Mouse (Mus musculus) MEL (cell line): Measurements from ENCODE around the gene Ddx56. TPM values are rescaled to one million over a fixed set of nuclear protein-coding genes. Genes with fewer than 3 reads are reported as not detected.
A peak's percentile ranks its signal among the peaks of the same experiment; 100 is the strongest.
"Not testable (repeated sequence)": the region's sequence is repeated elsewhere in the genome, so short reads cannot be mapped to it uniquely, and the experiment has no call there.

Source experiments
- DNase-seq: peaks from one replicate; pipeline ENCODE4 v3.0.0; 2011; ENCODE audit warnings: low read depth, low spot score
- H3K27ac ChIP-seq: 2 replicates; pipeline ENCODE4 v1.5.1; 2012; ENCODE audit warnings: low read depth, mild to moderate bottlenecking, control low read depth, low read length, moderate library complexity; ENCODE audit not compliant: control insufficient read depth
- H3K27me3 ChIP-seq, 2 experiments: fragments of 150-350 bp in 1 of 2; sonication (generic) in 1 of 2; 2 replicates each; pipeline ENCODE4 v1.6.1; 2012; ENCODE audit warnings: low read length in 2 of 2, mild to moderate bottlenecking in 2 of 2, improper control_type of control experiment in 1 of 2, moderate library complexity in 1 of 2; ENCODE audit not compliant: insufficient read depth in 2 of 2, control insufficient read depth in 1 of 2
- H3K36me3 ChIP-seq, 2 experiments: 2 replicates each; pipeline ENCODE4 v1.6.1; 2012 to 2014; ENCODE audit warnings: low read length in 2 of 2, improper control_type of control experiment in 1 of 2, inconsistent platforms in 1 of 2, mild to moderate bottlenecking in 1 of 2; ENCODE audit not compliant: insufficient read depth in 2 of 2, control insufficient read depth in 1 of 2
- H3K4me1 ChIP-seq, 2 experiments: fragments of 150-350 bp in 1 of 2; sonication (generic) in 1 of 2; 2 replicates each; pipeline ENCODE4 v1.6.1; 2012; ENCODE audit warnings: low read length in 2 of 2, improper control_type of control experiment in 1 of 2, mild to moderate bottlenecking in 1 of 2; ENCODE audit not compliant: insufficient read depth in 2 of 2, control insufficient read depth in 1 of 2
- H3K4me3 ChIP-seq, 2 experiments: fragments of 150-350 bp in 1 of 2; sonication (generic) in 1 of 2; 2 replicates each; pipeline ENCODE4 v1.5.1; 2012; ENCODE audit warnings: low read depth in 2 of 2, low read length in 2 of 2, mild to moderate bottlenecking in 2 of 2, moderate library complexity in 2 of 2, control low read depth in 1 of 2, improper control_type of control experiment in 1 of 2; ENCODE audit not compliant: control insufficient read depth in 1 of 2, insufficient read depth in 1 of 2
- H3K79me2 ChIP-seq: 2 replicates; pipeline ENCODE4 v1.6.1; 2012; ENCODE audit warnings: mild to moderate bottlenecking, low read length, moderate library complexity; ENCODE audit not compliant: control insufficient read depth, poor library complexity, insufficient read depth
- H3K9ac ChIP-seq: 2 replicates; pipeline ENCODE4 v1.6.1; 2012; ENCODE audit warnings: low read depth, mild to moderate bottlenecking, control low read depth, low read length, moderate library complexity; ENCODE audit not compliant: control insufficient read depth, poor library complexity, severe bottlenecking
- H3K9me3 ChIP-seq: fragments of 150-350 bp; sonication (generic); replicated peaks from 2 replicates; pipeline ENCODE4 v1.6.1; 2012; ENCODE audit warnings: mild to moderate bottlenecking, low read length, improper control_type of control experiment, moderate library complexity; ENCODE audit not compliant: insufficient read depth
- CTCF ChIP-seq, 3 experiments: IDR thresholded peaks in 2 of 3; conservative IDR thresholded peaks in 1 of 3; 2 replicates each; pipeline ENCODE4 v1.5.1; 2011 to 2012; ENCODE audit warnings: low read length in 3 of 3, low read depth in 2 of 3, mild to moderate bottlenecking in 2 of 3, improper control_type of control experiment in 1 of 3, inconsistent platforms in 1 of 3, mixed read lengths in 1 of 3, moderate library complexity in 1 of 3; ENCODE audit not compliant: control insufficient read depth in 1 of 3, insufficient read depth in 1 of 3, poor library complexity in 1 of 3, severe bottlenecking in 1 of 3
- E2F4 ChIP-seq: IDR thresholded peaks from 2 replicates; pipeline ENCODE4 v1.6.1; 2011; ENCODE audit warnings: low read depth, low read length, improper control_type of control experiment, borderline replicate concordance
- EP300 ChIP-seq, 2 experiments: IDR thresholded peaks; 2 replicates each; pipeline ENCODE4 v1.6.1; 2011; ENCODE audit warnings: improper control_type of control experiment in 2 of 2, low read length in 2 of 2, low read depth in 1 of 2, mild to moderate bottlenecking in 1 of 2
- ETS1 ChIP-seq: IDR thresholded peaks from 2 replicates; pipeline ENCODE4 v1.6.1; 2012; ENCODE audit warnings: low read depth, mild to moderate bottlenecking, inconsistent platforms, low read length, improper control_type of control experiment, moderate library complexity
- JUND ChIP-seq: IDR thresholded peaks from 2 replicates; pipeline ENCODE4 v1.6.1; 2011; ENCODE audit warnings: low read depth, mild to moderate bottlenecking, improper control_type of control experiment, low read length
- KAT2A ChIP-seq: conservative IDR thresholded peaks from 2 replicates; pipeline ENCODE4 v1.6.1; 2012; ENCODE audit warnings: low read depth, low read length, improper control_type of control experiment, inconsistent platforms
- MAFK ChIP-seq: IDR thresholded peaks from 2 replicates; pipeline ENCODE4 v1.6.1; 2011; ENCODE audit warnings: low read depth, mild to moderate bottlenecking, low read length, improper control_type of control experiment, borderline replicate concordance
- MAX ChIP-seq: IDR thresholded peaks from 2 replicates; pipeline ENCODE4 v1.6.1; 2011; ENCODE audit warnings: low read length, improper control_type of control experiment
- MAZ ChIP-seq: IDR thresholded peaks from 2 replicates; pipeline ENCODE4 v1.6.1; 2012; ENCODE audit warnings: low read depth, mild to moderate bottlenecking, inconsistent platforms, low read length, improper control_type of control experiment
- MEF2A ChIP-seq: IDR thresholded peaks from 2 replicates; pipeline ENCODE4 v1.6.1; 2014; ENCODE audit warnings: low read depth, mild to moderate bottlenecking, inconsistent platforms, low read length, improper control_type of control experiment; ENCODE audit not compliant: poor library complexity, insufficient replicate concordance, severe bottlenecking; ENCODE audit errors: extremely low read depth
- MXI1 ChIP-seq: IDR thresholded peaks from 2 replicates; pipeline ENCODE4 v1.6.1; 2011; ENCODE audit warnings: mild to moderate bottlenecking, low read depth, low read length, improper control_type of control experiment
- POLR2A ChIP-seq, 2 experiments: IDR thresholded peaks; 2 replicates each; pipeline ENCODE4 v1.6.1; 2011 to 2012; ENCODE audit warnings: low read length in 2 of 2, mild to moderate bottlenecking in 2 of 2, control low read depth in 1 of 2, improper control_type of control experiment in 1 of 2, low read depth in 1 of 2, moderate library complexity in 1 of 2; ENCODE audit not compliant: control insufficient read depth in 1 of 2, insufficient read depth in 1 of 2, poor library complexity in 1 of 2
- POLR2AphosphoS2 ChIP-seq: IDR thresholded peaks from 2 replicates; pipeline ENCODE4 v1.6.1; 2011; ENCODE audit warnings: low read length, improper control_type of control experiment
- POLR2AphosphoS5 ChIP-seq: IDR thresholded peaks from 2 replicates; pipeline ENCODE4 v1.6.1; 2012; ENCODE audit warnings: low read depth, borderline replicate concordance, mild to moderate bottlenecking, inconsistent platforms, low read length, moderate library complexity, mixed read lengths
- RCOR1 ChIP-seq: IDR thresholded peaks from 2 replicates; pipeline ENCODE4 v1.6.1; 2012; ENCODE audit warnings: low read depth, mild to moderate bottlenecking, inconsistent platforms, low read length, improper control_type of control experiment
- SMC3 ChIP-seq: IDR thresholded peaks from 2 replicates; pipeline ENCODE4 v1.6.1; 2011; ENCODE audit warnings: low read depth, low read length, improper control_type of control experiment
- TAL1 ChIP-seq: IDR thresholded peaks from 2 replicates; pipeline ENCODE4 v1.6.1; 2012; ENCODE audit warnings: mild to moderate bottlenecking, inconsistent platforms, low read length, moderate library complexity, mixed read lengths
- TBP ChIP-seq: IDR thresholded peaks from 2 replicates; pipeline ENCODE4 v1.8.0; 2011; ENCODE audit warnings: low read depth, low read length, improper control_type of control experiment
- UBTF ChIP-seq: IDR thresholded peaks from 2 replicates; pipeline ENCODE4 v1.6.1; 2012; ENCODE audit warnings: low read depth, mild to moderate bottlenecking, inconsistent platforms, low read length, improper control_type of control experiment, moderate library complexity, borderline replicate concordance; ENCODE audit not compliant: insufficient read depth
- polyA plus RNA-seq, 2 experiments: library from polyadenylated mRNA; stranded (reverse) in 1 of 2; unstranded in 1 of 2; fragments of >175 nt in 1 of 2; fragments of >200 nt in 1 of 2; gene quantifications; 2 replicates each; pipeline versions ENCODE4 v1.2.1 to v1.2.4; 2012; ENCODE audit warnings: low replicate concordance in 2 of 2, low read depth in 1 of 2; ENCODE audit not compliant: insufficient read length in 2 of 2, insufficient read depth in 1 of 2, missing spikeins in 1 of 2
- total RNA-seq: library from RNA; depleted of rRNA; stranded (reverse); fragments of 300-350 nt; gene quantifications from 2 replicates; pipeline ENCODE4 v1.2.3, GENCODE M21; 2012

The Ddx56 gene
- total and polyA plus RNA-seq, 3 experiments, result 138 to 201 TPM; not detected in 1

GRCm38 (mm10) chr11:6259413-6259812, 8.2 kb downstream of the Ddx56 start:
- TF ChIP-seq MAX (no peak), POLR2AphosphoS5 (peak; percentile 53; the same call in 1 of the 2 replicates), CTCF (IDR thresholded peaks at IDR 0.05 in 2 of 3, conservative IDR thresholded peaks at IDR 0.05 in 1 of 3; ENCODE audit: control insufficient read depth in 1 of 3, insufficient read depth in 1 of 3, low read depth in 2 of 3, low read length in 3 of 3, poor library complexity in 1 of 3, severe bottlenecking in 1 of 3) (no peak), TAL1 (no peak)
- no peaks in the 10 kb centered on the region; the same call in 1 of the 2 replicates for H3K79me2 ChIP-seq
- peaks cover 0 to 6% of the 10 kb centered on the region in 2 experiments; a peak in 1 of 4 replicates for H3K4me1 ChIP-seq
- H3K27me3 ChIP-seq, result no peaks in the 10 kb centered on the region
- no peak overlapping the region for H3K27ac ChIP-seq
- H3K9ac ChIP-seq, result no peak overlapping the region
- DNase-seq, result no peak
- no peaks in the 10 kb centered on the region for H3K9me3 ChIP-seq
- no peak overlapping the region for H3K4me3 ChIP-seq
- peaks cover 0 to 14% of the 10 kb centered on the region in 2 experiments; a peak in 2 of 4 replicates for H3K36me3 ChIP-seq

DNA sequence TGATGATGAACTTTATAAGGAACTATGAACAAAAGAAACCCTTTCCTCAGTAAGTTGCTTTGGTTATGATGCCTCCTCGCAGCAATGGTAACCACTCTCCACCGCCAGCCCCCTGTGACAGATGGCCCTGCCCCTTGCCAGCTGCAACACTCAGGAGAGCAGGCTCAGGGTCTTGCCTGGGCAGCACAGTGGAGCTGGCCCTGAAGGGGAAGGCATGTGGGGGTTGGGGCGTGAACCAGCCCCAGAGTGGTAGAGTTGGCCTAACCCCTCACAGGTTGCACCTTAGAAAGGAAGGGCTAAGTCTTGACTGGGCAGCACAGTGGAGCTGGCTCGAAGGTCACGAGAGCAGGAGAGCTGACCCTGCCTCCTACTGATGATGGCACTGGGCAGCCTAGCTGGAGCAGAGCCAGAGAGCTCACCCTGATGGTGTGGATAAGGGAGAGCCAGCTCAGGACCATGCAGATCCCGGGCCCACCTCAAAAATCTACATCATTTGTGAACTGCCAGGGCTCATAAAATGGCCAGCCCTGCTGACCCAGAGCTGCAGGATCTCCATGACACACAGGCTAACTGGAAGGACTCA, 11.0 kb downstream of the Ddx56 start:
- Histone ChIP-seq H3K9me3 (no peaks in the 10 kb centered on the region), H3K4me1 (peaks cover 0 to 6% of the 10 kb centered on the region in 2 experiments; a peak in 1 of 4 replicates), H3K4me3 (no peak overlapping the region), H3K27ac (no peak overlapping the region), H3K79me2 (no peaks in the 10 kb centered on the region; the same call in 1 of the 2 replicates), H3K9ac (no peak overlapping the region), H3K27me3 (no peaks in the 10 kb centered on the region), H3K36me3 (peaks cover 0 to 14% of the 10 kb centered on the region in 2 experiments; a peak in 2 of 4 replicates)
- TF ChIP-seq CTCF (IDR thresholded peaks at IDR 0.05 in 2 of 3, conservative IDR thresholded peaks at IDR 0.05 in 1 of 3; ENCODE audit: control insufficient read depth in 1 of 3, insufficient read depth in 1 of 3, low read depth in 2 of 3, low read length in 3 of 3, poor library complexity in 1 of 3, severe bottlenecking in 1 of 3), result no peak
- TF ChIP-seq POLR2AphosphoS2, result peak; percentile 49
- TF ChIP-seq POLR2AphosphoS5, result 0 out of 2 replicates have a peak, but pooled peaks have one; percentile 47
- TF ChIP-seq POLR2A (IDR thresholded peaks at IDR 0.05; ENCODE audit: control insufficient read depth in 1 of 2, insufficient read depth in 1 of 2, low read depth in 1 of 2, low read length in 2 of 2, poor library complexity in 1 of 2), result peak in 1 of 2 experiments; percentile 38; a peak in 1 of 4 replicates
- DNase-seq, result peak; percentile 37

DNA sequence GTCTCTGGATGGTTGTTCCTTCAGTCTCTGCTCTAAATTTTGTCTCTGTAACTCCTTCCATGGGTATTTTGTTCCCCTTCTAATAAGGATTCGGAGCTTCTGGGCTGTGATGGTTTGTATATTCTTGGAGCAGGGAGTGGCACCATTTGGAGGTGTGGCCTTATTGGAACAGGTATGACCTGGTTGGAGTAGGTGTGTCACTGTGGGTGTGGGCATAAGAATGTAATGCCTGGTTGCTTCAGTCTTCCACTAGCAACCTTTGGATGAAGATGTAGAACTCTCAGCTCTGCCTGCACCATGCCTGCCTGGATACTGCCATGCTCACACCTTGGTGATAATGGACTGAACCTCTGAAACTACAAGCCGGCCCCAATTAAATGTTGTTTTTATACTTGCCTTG, 13.0 kb downstream of the Ddx56 start:
- not testable (repeated sequence) for DNase-seq, H3K27me3 ChIP-seq, H3K79me2 ChIP-seq, H3K36me3 ChIP-seq, H3K27ac ChIP-seq, H3K9me3 ChIP-seq, H3K4me3 ChIP-seq, H3K4me1 ChIP-seq, H3K9ac ChIP-seq

- no peaks in the 10 kb centered on the region for H3K36me3 ChIP-seq
- H3K4me3 ChIP-seq, result no peak overlapping the region
- peaks cover 0 to 6% of the 10 kb centered on the region in 2 experiments; a peak in 1 of 4 replicates for H3K4me1 ChIP-seq
- H3K9me3 ChIP-seq, result no peaks in the 10 kb centered on the region
- no peaks in the 10 kb centered on the region for H3K27me3 ChIP-seq
- H3K79me2 ChIP-seq, result no peaks in the 10 kb centered on the region
- H3K9ac ChIP-seq, result no peak overlapping the region
- H3K27ac ChIP-seq, result no peak overlapping the region
- TF ChIP-seq SMC3 (no peak), TBP (no peak), UBTF (no peak), KAT2A (no peak), E2F4 (no peak), EP300 (IDR thresholded peaks at IDR 0.05; ENCODE audit: low read depth in 1 of 2, low read length in 2 of 2) (no peak), MXI1 (no peak), MEF2A (no peak), MAFK (no peak), MAZ (no peak), ETS1 (no peak), RCOR1 (no peak), JUND (no peak)
- TF ChIP-seq, all 39 proteins: peak for 0
- DNase-seq, result no peak
Measured at GRCm38 (mm10) chr11:6252824-6253223, 14.7 kb downstream of the Ddx56 start.
